Mouse (Mus musculus) CH12.LX (cell line): ENCODE measurements at regions not wholly inside any gene's neighbourhood (a gene's known extent, or its start where the extent isn't known, plus 50 kb on each side); places are given as distances from the start of the nearest gene placed in this dataset.

Experiments
- DNase-seq: peaks from one replicate; pipeline ENCODE4 v3.0.0-alpha.2; 2013; ENCODE audit errors: extremely low read depth
- H3K27ac ChIP-seq: 2 replicates; pipeline ENCODE4 v1.5.1; 2012; ENCODE audit warnings: low read depth, mild to moderate bottlenecking, control low read depth, moderate library complexity; ENCODE audit not compliant: insufficient read depth
- H3K27me3 ChIP-seq: replicated peaks from 2 replicates; pipeline ENCODE3; 2012; ENCODE audit warnings: inconsistent platforms
- H3K36me3 ChIP-seq, 2 experiments: replicated peaks in 1 of 2; 2 replicates each; pipeline versions ENCODE3 to v1.6.1; 2012; ENCODE audit warnings: inconsistent platforms in 1 of 2, low read length in 1 of 2, mild to moderate bottlenecking in 1 of 2, mixed read lengths in 1 of 2, moderate library complexity in 1 of 2; ENCODE audit not compliant: control insufficient read depth in 1 of 2, insufficient read depth in 1 of 2
- H3K4me1 ChIP-seq, 2 experiments: 2 replicates each; pipeline ENCODE4 v1.6.1; 2012; ENCODE audit warnings: inconsistent platforms in 1 of 2, moderate library complexity in 1 of 2; ENCODE audit not compliant: insufficient read depth in 2 of 2, control insufficient read depth in 1 of 2
- H3K4me2 ChIP-seq: 2 replicates; pipeline ENCODE4 v1.6.1; 2012; ENCODE audit warnings: low read depth, mild to moderate bottlenecking, control low read depth; ENCODE audit not compliant: poor library complexity, insufficient read depth, severe bottlenecking
- H3K4me3 ChIP-seq, 3 experiments: fragments of 150-350 bp in 1 of 3; sonication (generic) in 1 of 3; replicated peaks in 1 of 3; 2 replicates each; pipeline versions ENCODE3 to v1.5.1; 2011 to 2012; ENCODE audit warnings: low read depth in 2 of 3, low read length in 2 of 3, mild to moderate bottlenecking in 2 of 3, moderate library complexity in 2 of 3, control low read depth in 1 of 3, improper control_type of control experiment in 1 of 3, inconsistent platforms in 1 of 3, mixed read lengths in 1 of 3; ENCODE audit not compliant: poor library complexity in 1 of 3
- H3K79me2 ChIP-seq: replicated peaks from 2 replicates; pipeline ENCODE4 v1.6.1; 2012; ENCODE audit warnings: mild to moderate bottlenecking, moderate library complexity; ENCODE audit not compliant: control insufficient read depth, poor library complexity, insufficient read depth, severe bottlenecking; ENCODE audit errors: extremely low read depth
- H3K9ac ChIP-seq: 2 replicates; pipeline ENCODE4 v1.6.1; 2012; ENCODE audit warnings: low read depth, mild to moderate bottlenecking, control low read depth, moderate library complexity; ENCODE audit not compliant: insufficient read depth
- H3K9me3 ChIP-seq: replicated peaks from 2 replicates; pipeline ENCODE3; 2012; ENCODE audit warnings: low read length, inconsistent platforms, mixed read lengths
- CHD1 ChIP-seq: IDR thresholded peaks from 2 replicates; pipeline ENCODE4 v1.6.1; 2012; ENCODE audit warnings: low read depth, low read length, improper control_type of control experiment, inconsistent platforms
- CTCF ChIP-seq, 2 experiments: IDR thresholded peaks in 1 of 2; conservative IDR thresholded peaks in 1 of 2; 2 replicates each; pipeline ENCODE4 v1.5.1; 2011 to 2012; ENCODE audit warnings: low read depth in 2 of 2, low read length in 2 of 2, improper control_type of control experiment in 1 of 2, inconsistent platforms in 1 of 2, mild to moderate bottlenecking in 1 of 2, moderate library complexity in 1 of 2
- ELF1 ChIP-seq: IDR thresholded peaks from 2 replicates; pipeline ENCODE4 v1.6.1; 2014; ENCODE audit warnings: low read depth, mild to moderate bottlenecking, inconsistent platforms, low read length, improper control_type of control experiment
- GABPA ChIP-seq: IDR thresholded peaks from 2 replicates; pipeline ENCODE4 v1.6.1; 2012; ENCODE audit warnings: low read depth, low read length, improper control_type of control experiment, inconsistent platforms; ENCODE audit not compliant: insufficient replicate concordance
- JUND ChIP-seq: conservative IDR thresholded peaks from 2 replicates; pipeline ENCODE4 v1.6.1; 2011; ENCODE audit warnings: low read depth, low read length, improper control_type of control experiment
- MYC ChIP-seq: IDR thresholded peaks from 2 replicates; pipeline ENCODE4 v1.6.1; 2011; ENCODE audit warnings: low read depth, mild to moderate bottlenecking, improper control_type of control experiment, low read length
- NELFE ChIP-seq: IDR thresholded peaks from 2 replicates; pipeline ENCODE4 v1.6.1; 2011; ENCODE audit warnings: low read depth, low read length, improper control_type of control experiment
- NRF1 ChIP-seq: IDR thresholded peaks from 2 replicates; pipeline ENCODE4 v1.6.1; 2014; ENCODE audit warnings: low read depth, mild to moderate bottlenecking, inconsistent platforms, low read length, improper control_type of control experiment, moderate library complexity
- RAD21 ChIP-seq: IDR thresholded peaks from 2 replicates; pipeline ENCODE4 v1.6.1; 2011; ENCODE audit warnings: low read depth, mild to moderate bottlenecking, low read length, improper control_type of control experiment, moderate library complexity
- SMC3 ChIP-seq: IDR thresholded peaks from 2 replicates; pipeline ENCODE4 v1.6.1; 2011; ENCODE audit warnings: low read depth, low read length, improper control_type of control experiment
- UBTF ChIP-seq: IDR thresholded peaks from 2 replicates; pipeline ENCODE4 v1.6.1; 2012; ENCODE audit warnings: low read depth, mild to moderate bottlenecking, inconsistent platforms, low read length, improper control_type of control experiment, moderate library complexity
- ZC3H11A ChIP-seq: IDR thresholded peaks from 2 replicates; pipeline ENCODE4 v1.6.1; 2012; ENCODE audit warnings: low read depth, mild to moderate bottlenecking, inconsistent platforms, low read length, improper control_type of control experiment
- dilution Hi-C: fragments of 300-500 bp; cut with MboI; formaldehyde crosslinking; loops from 2 replicates; pipeline ENCODE4 v1.14.3; 2020; ENCODE audit warnings: low sequenced_read_pairs; ENCODE audit not compliant: extremely low pct_unique_long_range_greater_than_20kb, extremely low pct_ligation_motif_present
- in situ Hi-C: fragments of 300-500 bp; cut with MboI; formaldehyde crosslinking; loops from 3 replicates; pipeline ENCODE4 v1.14.3; 2019; ENCODE audit warnings: low sequenced_read_pairs, low pct_ligation_motif_present, low pct_unique_long_range_greater_than_20kb, mixed read lengths

DNA sequence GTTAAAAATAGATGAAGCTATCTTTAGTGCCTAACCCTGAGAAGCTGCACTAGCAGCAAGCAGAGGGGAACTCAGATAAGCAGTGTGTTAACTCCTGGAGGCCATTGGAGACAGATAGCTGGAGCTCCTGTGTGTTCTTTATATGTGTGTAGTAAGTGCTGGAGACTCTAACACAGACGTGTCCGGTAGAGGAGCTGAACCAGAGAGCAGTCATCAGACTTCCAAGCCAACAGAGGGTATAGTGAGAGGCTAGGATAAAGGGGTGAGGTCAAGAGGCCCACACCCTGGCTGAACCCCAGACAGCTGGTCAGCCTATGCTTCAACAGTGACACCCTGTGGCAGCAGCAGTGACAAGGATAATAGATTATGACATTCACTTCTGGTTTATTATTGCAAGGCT lies 65.6 kb upstream of the Fgf14 start:
- in situ Hi-C loops (no loop called here), dilution Hi-C loops (no loop called here)
- Histone ChIP-seq H3K4me2 (no peak overlapping the region), H3K27me3 (peaks cover 2% of the 10 kb centered on the region), H3K4me3 (no peak overlapping the region), H3K27ac (no peak overlapping the region), H3K79me2 (no peaks in the 10 kb centered on the region), H3K36me3 (no peaks in the 10 kb centered on the region), H3K4me1 (no peaks in the 10 kb centered on the region), H3K9me3 (no peaks in the 10 kb centered on the region), H3K9ac (no peak overlapping the region)
- DNase-seq, result peak; percentile 3
- TF ChIP-seq CTCF (conservative IDR thresholded peaks at IDR 0.05 in 1 of 2, IDR thresholded peaks at IDR 0.05 in 1 of 2; ENCODE audit: low read depth in 2 of 2, low read length in 2 of 2) (peak; percentile 19 to 66; a peak in 2 of 4 replicates), CHD1 (no peak), ZC3H11A (no peak), JUND (no peak), NELFE (no peak), RAD21 (peak; percentile 64), MYC (no peak), UBTF (no peak), NRF1 (no peak), ELF1 (no peak), SMC3 (peak; percentile 57), GABPA (no peak)
